Mouse (Mus musculus): ENCODE data around the gene Sema3f.

- TF ChIP-seq POLR2A (IDR thresholded peaks at IDR 0.05; ENCODE audit: borderline replicate concordance, insufficient read depth, low read length) (no peak), CTCF (IDR thresholded peaks at IDR 0.05; ENCODE audit: borderline replicate concordance, insufficient read depth, low read depth, low read length) (no peak)
Measured at GRCm38 (mm10) chr9:107728919-107729670, 18.8 kb upstream of the Sema3f start.
